Mouse (Mus musculus) olfactory bulb, adult 2 months (tissue): ENCODE data around the gene Cln5.

Source experiments
- CTCF ChIP-seq: fragments of 200-500 bp; IDR thresholded peaks from 2 replicates; pipeline ENCODE4 v1.5.1; 2012; ENCODE audit warnings: low read depth, mild to moderate bottlenecking, low read length, moderate library complexity; ENCODE audit not compliant: insufficient read depth
- POLR2A ChIP-seq: fragments of 200-500 bp; IDR thresholded peaks from 2 replicates; pipeline ENCODE4 v1.6.1; 2012; ENCODE audit warnings: mild to moderate bottlenecking, low read depth, low read length, moderate library complexity; ENCODE audit not compliant: insufficient read depth

DNA sequence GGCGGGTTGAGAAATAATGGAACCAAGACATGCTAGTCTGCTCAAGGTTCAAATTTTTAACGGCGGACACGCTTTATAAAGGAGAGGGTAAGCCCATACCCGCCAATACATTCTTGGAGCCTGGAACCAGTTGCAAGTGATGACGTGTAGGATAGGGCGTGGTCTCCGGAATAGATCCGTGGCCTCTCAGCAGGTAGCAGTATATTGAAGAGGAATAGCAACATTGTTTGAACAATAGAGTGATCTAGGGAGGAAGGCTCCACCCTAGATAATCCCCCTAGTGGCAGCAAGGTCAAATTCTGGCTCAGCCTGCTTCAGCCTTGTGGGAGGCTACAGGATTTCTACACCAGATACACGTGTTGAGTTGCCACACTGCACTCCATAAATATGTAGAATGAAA, 10.5 kb upstream of the Cln5 start:
- TF ChIP-seq CTCF (no peak), POLR2A (no peak)
